Mouse (Mus musculus) embryonic facial prominence, embryonic 13.5 days (tissue): Measurements from ENCODE around the gene Slc35b2. TPM values are rescaled to one million over a fixed set of nuclear protein-coding genes. Genes with fewer than 3 reads are reported as not detected.
A peak's percentile ranks its signal among the peaks of the same experiment; 100 is the strongest.

ENCODE experiments used
- ATAC-seq: fragments of 200-750 bp; cut with Nextera tagmentation; 2 replicates; pipeline ENCODE4 v1.8.0; 2017; ENCODE audit warnings: low read depth; ENCODE audit not compliant: insufficient number of reproducible peaks, insufficient read depth, low FRiP score, low TSS enrichment
- H3K27ac ChIP-seq: fragments of 300-500 bp; sonication (generic); 2 replicates; pipeline ENCODE4 v1.5.1; 2015; ENCODE audit warnings: moderate library complexity, mild to moderate bottlenecking, inconsistent platforms
- H3K27me3 ChIP-seq: fragments of 300-500 bp; sonication (generic); 2 replicates; pipeline ENCODE4 v1.6.1; 2015; ENCODE audit warnings: mild to moderate bottlenecking, inconsistent platforms
- H3K36me3 ChIP-seq: fragments of 300-500 bp; sonication (generic); 2 replicates; pipeline ENCODE4 v1.6.1; 2015; ENCODE audit warnings: mild to moderate bottlenecking, inconsistent platforms
- H3K4me1 ChIP-seq: fragments of 300-500 bp; sonication (generic); 2 replicates; pipeline ENCODE4 v1.6.1; 2015; ENCODE audit warnings: inconsistent platforms
- H3K4me2 ChIP-seq: fragments of 300-500 bp; sonication (generic); 2 replicates; pipeline ENCODE4 v1.6.1; 2015; ENCODE audit warnings: moderate library complexity, mild to moderate bottlenecking, inconsistent platforms
- H3K4me3 ChIP-seq: fragments of 300-500 bp; sonication (generic); 2 replicates; pipeline ENCODE4 v1.5.1; 2015; ENCODE audit warnings: mild to moderate bottlenecking, inconsistent platforms
- H3K9ac ChIP-seq: fragments of 300-500 bp; sonication (generic); 2 replicates; pipeline ENCODE4 v1.6.1; 2015; ENCODE audit warnings: mild to moderate bottlenecking, inconsistent platforms
- H3K9me3 ChIP-seq: fragments of 300-500 bp; sonication (generic); 2 replicates; pipeline ENCODE4 v1.6.1; 2016; ENCODE audit warnings: inconsistent platforms
- WGBS: fragments of 180-500 bp; shearing (Covaris S2); methylation state at CpG from one replicate; pipeline ENCODE4 v1.1.7; 2015; ENCODE audit warnings: mixed read lengths; 5-methylcytosine and 5-hydroxymethylcytosine counted together
- polyA plus RNA-seq: library from polyadenylated mRNA; unstranded; fragments of >200 nt; fragmentation: Nextera tagmentation; extraction: Ambion mirVana; gene quantifications from 2 replicates; pipeline ENCODE4 v1.2.1, GENCODE M21; 2015

Slc35b2 gene
- polyA plus RNA-seq, 1 experiment from 2014 or later: 122 TPM

DNA sequence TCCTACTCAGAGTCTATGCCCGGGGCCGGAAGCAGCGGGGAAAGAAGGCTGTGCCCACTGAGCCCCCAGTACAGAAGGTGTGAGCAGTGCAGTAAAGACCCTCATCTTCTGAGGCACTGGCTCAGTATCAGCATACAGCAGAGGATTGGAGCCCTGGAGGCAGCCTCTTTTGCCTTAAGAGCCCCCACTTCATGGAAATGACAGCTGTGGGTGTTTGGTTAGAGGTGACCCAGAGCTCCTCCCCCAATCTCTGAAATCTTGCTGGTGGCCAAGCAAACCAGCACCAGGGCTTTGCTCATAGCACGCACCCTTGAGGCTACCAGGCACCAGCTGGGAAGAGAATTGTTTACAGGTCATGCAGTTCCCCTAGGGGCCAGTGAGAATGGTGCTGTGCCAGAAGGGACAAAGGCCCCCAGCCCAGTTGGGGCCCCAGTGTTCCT is 3.5 kb downstream of the Slc35b2 start:
- no peak overlapping the region for H3K27ac ChIP-seq
- no peaks in the 10 kb centered on the region for H3K27me3 ChIP-seq
- ATAC-seq: no peak
- no peaks in the 10 kb centered on the region for H3K9me3 ChIP-seq
- no peak overlapping the region for H3K4me3 ChIP-seq
- H3K4me1 ChIP-seq: peaks cover 52% of the 10 kb centered on the region
- 31% methylated on average over 4 of the region's 4 CpGs for WGBS
- 0 out of 2 replicates have a peak overlapping the region, but pooled peaks have one; percentile 27 for H3K9ac ChIP-seq
- H3K4me2 ChIP-seq: no peak overlapping the region
- H3K36me3 ChIP-seq: peaks cover 70% of the 10 kb centered on the region

DNA sequence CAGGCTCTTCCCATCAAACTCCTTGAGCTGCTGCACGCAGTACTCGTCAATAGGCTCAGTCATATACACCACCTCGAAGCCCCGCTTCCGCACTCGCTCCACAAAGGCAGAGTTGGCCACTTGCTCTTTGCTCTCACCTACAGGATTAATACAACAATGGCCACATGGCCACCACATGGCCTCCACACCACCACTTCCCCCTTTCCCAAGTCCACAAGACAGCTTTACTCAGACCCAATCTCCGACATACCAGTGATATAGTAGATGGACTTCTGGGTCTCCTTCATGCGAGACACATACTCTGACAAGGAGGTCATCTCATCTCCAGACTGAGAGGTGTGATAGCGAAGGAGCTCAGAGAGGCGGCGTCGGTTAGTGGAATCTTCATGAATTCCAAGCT is 5.3 kb downstream of the Slc35b2 start:
- no peak for ATAC-seq
- H3K27me3 ChIP-seq: no peaks in the 10 kb centered on the region
- H3K36me3 ChIP-seq: peaks cover 70% of the 10 kb centered on the region
- H3K9me3 ChIP-seq: no peaks in the 10 kb centered on the region
- no peak overlapping the region for H3K4me2 ChIP-seq
- 83% methylated on average over 12 of the region's 12 CpGs for WGBS
- no peak overlapping the region for H3K27ac ChIP-seq
- H3K4me3 ChIP-seq: no peak overlapping the region
- H3K9ac ChIP-seq: no peak overlapping the region
- H3K4me1 ChIP-seq: peaks cover 49% of the 10 kb centered on the region

DNA sequence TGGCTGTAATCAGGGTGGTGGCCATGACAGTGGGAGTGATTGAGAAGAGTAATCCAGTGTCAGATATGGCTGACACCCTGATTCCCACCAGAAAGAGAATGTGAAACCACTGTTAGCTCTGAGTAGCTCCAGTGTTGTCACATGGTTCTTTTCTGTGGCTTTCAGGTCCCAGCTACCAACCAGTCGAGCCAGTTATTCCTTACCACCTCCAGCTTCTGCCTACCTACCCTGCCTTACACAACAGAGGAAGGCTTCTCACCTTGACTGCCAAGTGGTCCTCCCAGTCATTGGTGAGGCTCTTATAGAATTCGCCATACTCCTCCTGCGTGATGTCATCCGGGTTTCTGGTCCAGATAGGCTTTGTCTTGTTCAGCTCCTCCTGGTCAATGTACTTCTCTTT is 6.3 kb downstream of the Slc35b2 start:
- peak overlapping the region; percentile 22; the same call in 1 of the 2 replicates for H3K9ac ChIP-seq
- peaks cover 69% of the 10 kb centered on the region for H3K36me3 ChIP-seq
- no peak for ATAC-seq
- H3K4me2 ChIP-seq: no peak overlapping the region
- peak overlapping the region; percentile 3; the same call in 1 of the 2 replicates for H3K4me3 ChIP-seq
- WGBS: 81% methylated on average over 4 of the region's 4 CpGs
- H3K4me1 ChIP-seq: peaks cover 51% of the 10 kb centered on the region
- no peaks in the 10 kb centered on the region for H3K27me3 ChIP-seq
- no peak overlapping the region for H3K27ac ChIP-seq
- H3K9me3 ChIP-seq: no peaks in the 10 kb centered on the region

DNA sequence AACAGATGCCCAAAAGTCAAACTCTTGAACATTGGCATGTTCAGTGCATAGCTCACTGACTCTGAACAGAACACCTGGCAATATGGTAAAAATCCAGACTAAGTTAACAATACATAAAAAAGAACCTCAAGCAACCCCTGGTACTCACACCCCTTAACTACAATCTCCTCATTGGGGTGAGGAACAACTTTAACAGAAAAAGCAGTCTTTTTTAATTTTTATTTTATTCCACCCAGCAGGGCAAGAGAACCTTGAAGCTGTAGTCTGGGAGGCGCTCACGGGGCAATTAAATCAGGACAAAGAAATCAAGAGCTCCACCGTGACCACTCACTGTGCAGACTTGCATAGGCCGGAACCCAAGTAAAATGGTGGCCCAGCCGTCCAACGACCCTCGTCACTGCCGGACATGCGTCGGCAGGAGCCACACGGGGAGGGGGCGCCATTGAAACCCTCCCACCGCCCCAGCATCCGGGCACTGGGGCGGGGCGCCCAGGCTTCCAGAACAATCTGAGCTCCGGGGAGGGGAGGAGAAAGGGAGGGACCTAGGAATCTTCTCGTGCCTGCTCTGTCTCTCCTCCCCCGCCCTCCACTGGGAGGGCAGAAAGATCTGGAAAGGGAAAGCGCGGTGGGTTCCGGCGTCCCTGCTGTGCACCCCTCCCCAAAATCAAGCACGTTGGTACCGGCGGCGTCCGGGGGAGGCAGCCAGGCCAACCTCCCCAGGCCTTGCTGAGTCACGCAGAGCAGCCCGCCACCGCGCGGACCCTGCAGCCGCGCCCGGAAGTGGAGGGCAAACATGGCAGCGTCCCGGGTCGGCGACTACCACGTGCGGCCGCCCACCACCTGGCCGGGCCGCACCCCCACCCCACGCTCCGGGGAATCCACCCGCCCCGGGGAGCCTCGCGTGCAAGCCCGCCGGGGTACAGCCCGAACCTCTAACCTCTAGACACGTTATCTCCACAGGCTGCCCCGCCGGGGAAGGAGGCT is 8.7 kb downstream of the Slc35b2 start:
- no peaks in the 10 kb centered on the region for H3K9me3 ChIP-seq
- peaks cover 30% of the 10 kb centered on the region for H3K4me1 ChIP-seq
- peak overlapping the region; percentile 100 for H3K9ac ChIP-seq
- peak overlapping the region; percentile 98 for H3K27ac ChIP-seq
- under 1% methylated on average over 57 of the region's 57 CpGs for WGBS
- H3K4me3 ChIP-seq: peak overlapping the region; percentile 99
- H3K27me3 ChIP-seq: no peaks in the 10 kb centered on the region
- H3K36me3 ChIP-seq: peaks cover 46% of the 10 kb centered on the region
- H3K4me2 ChIP-seq: peak overlapping the region; percentile 82
- ATAC-seq: peak; percentile 48

DNA sequence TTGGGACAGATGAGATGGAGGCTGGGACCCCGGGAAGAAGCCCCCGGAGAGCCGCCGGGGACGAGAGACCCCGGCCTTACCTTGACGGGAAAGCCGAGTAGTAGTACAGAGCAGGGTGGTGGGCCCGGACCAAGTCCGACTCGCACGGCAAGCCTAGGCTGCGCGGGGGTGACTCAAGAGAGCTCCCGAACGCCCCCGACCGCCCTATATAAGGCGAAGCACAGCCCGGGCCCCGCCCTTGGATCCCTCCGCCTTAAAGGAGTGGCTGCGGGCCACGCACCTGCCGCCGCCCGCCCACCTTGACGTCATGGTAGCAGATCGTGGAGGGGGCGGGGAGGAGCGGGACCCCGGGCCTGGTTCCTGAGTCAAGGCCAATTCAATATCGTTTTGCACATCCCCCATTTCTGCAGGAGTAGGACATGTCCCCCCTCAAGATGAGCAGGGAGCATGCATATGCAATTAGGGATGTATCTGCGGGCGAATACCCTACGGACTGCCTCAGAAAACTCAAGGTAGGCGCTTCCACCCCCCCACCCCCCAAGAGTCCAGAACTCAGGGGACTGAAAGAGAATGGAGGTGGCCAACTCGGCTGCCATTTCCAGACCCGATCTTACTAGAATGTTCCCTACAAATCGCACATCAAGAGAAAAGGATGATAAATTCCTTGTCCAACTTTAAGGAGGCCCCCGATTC is 9.6 kb downstream of the Slc35b2 start, which contains the start of gene Hsp90ab1:
Gene Hsp90ab1, minus strand, starts transcription at position 185 of the 693 bp plus-strand sequence.
- H3K36me3 ChIP-seq: peaks cover 37% of the 10 kb centered on the region
- WGBS: under 1% methylated on average over 41 of the region's 41 CpGs
- peaks cover 28% of the 10 kb centered on the region for H3K4me1 ChIP-seq
- peak within 1 kb of the TSS; percentile 99 for H3K4me3 ChIP-seq
- H3K27ac ChIP-seq: peak within 1 kb of the TSS; percentile 98
- no peaks in the 10 kb centered on the region for H3K9me3 ChIP-seq
- peak within 1 kb of the TSS; percentile 100 for H3K9ac ChIP-seq
- H3K27me3 ChIP-seq: no peaks in the 10 kb centered on the region
- peak within 1 kb of the TSS; percentile 82 for H3K4me2 ChIP-seq
- peak; percentile 85 for ATAC-seq

DNA sequence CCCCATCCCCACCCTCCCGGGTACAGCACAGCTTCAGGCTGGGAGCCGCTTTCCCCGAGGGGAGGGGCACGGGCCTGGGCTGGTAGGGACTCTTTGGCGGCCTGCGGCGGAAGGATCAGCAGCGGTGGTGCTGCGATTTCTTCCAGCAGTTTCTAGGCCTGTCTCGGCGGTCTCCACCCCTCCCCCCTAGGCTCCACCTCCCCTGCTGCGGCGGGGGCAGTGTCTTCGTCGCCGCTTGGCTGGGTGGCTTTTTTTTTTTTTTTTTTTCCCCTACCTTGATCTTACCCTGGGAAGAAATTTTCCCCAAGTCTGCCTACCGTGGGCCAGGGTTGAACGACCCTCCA is 10.1 kb downstream of the Slc35b2 start:
- Histone ChIP-seq H3K4me2 (peak overlapping the region; percentile 82), H3K27ac (peak overlapping the region; percentile 98), H3K9ac (peak overlapping the region; percentile 100), H3K4me3 (peak overlapping the region; percentile 99), H3K27me3 (no peaks in the 10 kb centered on the region), H3K36me3 (peaks cover 32% of the 10 kb centered on the region), H3K9me3 (no peaks in the 10 kb centered on the region), H3K4me1 (peaks cover 28% of the 10 kb centered on the region)
- ATAC-seq: peak; percentile 54
- WGBS: under 1% methylated on average over 18 of the region's 18 CpGs

DNA sequence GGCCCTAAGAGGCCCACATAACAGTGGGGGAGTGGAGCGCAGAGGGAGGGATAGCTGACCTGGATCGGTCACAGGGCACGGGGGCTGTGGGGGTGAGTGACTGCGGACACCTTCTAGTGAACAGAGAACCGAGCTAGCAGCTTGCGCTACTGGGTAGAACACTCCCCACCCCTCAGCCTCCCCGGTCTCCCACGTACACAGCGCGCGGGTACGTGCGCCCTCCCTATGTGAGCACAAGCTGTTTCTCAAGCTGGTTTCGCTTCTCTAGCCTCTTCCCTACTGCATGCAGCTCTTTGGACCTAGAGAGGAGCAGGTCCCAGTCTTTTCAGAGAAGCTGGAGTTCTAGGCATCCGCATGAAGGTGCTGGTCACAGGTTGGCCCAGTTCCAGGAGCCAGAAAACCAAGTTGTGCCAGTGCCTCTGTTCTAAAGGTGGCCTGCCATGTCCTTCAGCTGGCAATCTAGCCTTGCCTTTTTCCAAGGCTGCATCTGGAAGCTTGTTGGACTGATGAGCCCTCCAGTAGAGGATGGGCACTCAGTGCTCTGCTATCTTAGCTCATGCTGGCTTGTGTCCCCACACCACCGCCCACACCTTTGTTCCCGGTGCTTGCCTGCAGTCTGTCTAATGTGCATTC is 10.6 kb downstream of the Slc35b2 start:
- Histone ChIP-seq H3K4me2 (peak overlapping the region; percentile 82), H3K9me3 (no peaks in the 10 kb centered on the region), H3K4me1 (peaks cover 28% of the 10 kb centered on the region), H3K4me3 (peak overlapping the region; percentile 99), H3K27ac (peak overlapping the region; percentile 98), H3K27me3 (no peaks in the 10 kb centered on the region), H3K9ac (peak overlapping the region; percentile 100), H3K36me3 (peaks cover 27% of the 10 kb centered on the region)
- 3% methylated on average over 17 of the region's 17 CpGs for WGBS
- ATAC-seq: peak; percentile 39

DNA sequence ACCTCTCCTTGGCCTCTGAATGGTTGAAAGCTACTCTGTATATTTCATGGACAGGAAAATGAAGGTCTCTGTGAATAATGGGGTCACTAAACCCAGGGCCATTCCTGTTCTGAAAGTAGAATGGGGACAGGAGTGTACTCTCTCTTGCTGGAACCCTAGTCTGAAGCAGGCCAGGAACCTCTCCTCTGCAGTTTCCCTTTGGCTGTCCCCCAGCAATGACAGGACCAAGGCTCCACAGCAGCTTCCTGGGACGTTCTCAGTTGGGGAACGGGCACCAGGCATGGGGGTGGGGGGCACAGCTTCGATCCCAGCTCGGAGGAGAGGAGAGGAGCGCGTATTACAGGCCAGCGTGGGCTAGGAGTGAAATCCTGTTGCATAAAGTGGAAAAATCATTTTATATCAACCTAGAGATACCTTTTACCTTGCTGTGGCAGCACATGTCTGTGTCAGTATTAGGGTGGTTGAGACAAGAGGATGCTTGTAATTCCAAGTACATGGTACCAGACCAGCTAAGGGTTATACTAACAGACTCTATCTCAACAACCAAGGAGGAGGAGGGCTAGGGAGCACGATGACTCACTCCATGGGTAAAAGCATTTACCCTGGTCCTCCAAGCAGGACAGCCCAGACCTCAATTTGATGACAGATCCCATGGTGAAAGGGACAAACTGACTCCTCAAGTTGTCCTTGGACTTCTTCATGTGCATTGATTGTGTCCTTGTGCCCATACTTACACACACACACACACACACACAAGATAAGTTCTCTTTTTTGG is 11.6 kb downstream of the Slc35b2 start:
- H3K4me3 ChIP-seq: no peak overlapping the region
- no peak for ATAC-seq
- no peak overlapping the region for H3K9ac ChIP-seq
- peaks cover 25% of the 10 kb centered on the region for H3K4me1 ChIP-seq
- no peaks in the 10 kb centered on the region for H3K9me3 ChIP-seq
- peaks cover 16% of the 10 kb centered on the region for H3K36me3 ChIP-seq
- H3K4me2 ChIP-seq: no peak overlapping the region
- H3K27me3 ChIP-seq: no peaks in the 10 kb centered on the region
- peak overlapping the region; percentile 98; the same call in 1 of the 2 replicates for H3K27ac ChIP-seq
- WGBS: 87% methylated on average over 8 of the region's 8 CpGs

DNA sequence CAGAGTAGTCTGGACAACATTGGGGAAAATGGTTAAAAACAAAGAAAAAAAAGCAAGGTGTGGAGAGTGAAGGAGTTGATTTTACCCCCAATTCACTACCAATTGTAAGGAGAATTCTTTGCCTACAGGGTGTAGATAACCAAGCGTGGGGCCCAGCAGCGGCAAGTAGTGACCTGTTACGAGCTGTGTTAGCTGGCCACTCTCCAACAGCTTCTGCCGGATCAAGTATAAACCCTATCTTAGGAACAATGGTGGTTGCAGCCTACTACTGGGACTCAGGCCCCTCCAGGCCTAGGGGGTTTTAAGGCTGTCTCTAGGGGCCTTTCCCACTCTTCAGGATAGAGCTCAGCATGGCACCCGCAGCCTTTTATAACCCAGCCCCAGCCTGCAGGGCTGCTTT is 14.6 kb downstream of the Slc35b2 start:
- Histone ChIP-seq H3K9ac (no peak overlapping the region), H3K9me3 (no peaks in the 10 kb centered on the region), H3K4me2 (no peak overlapping the region), H3K27ac (peak overlapping the region; percentile 62), H3K27me3 (no peaks in the 10 kb centered on the region), H3K36me3 (no peaks in the 10 kb centered on the region), H3K4me3 (no peak overlapping the region), H3K4me1 (peaks cover 19% of the 10 kb centered on the region)
- 54% methylated on average over 5 of the region's 5 CpGs for WGBS
- ATAC-seq: no peak

DNA sequence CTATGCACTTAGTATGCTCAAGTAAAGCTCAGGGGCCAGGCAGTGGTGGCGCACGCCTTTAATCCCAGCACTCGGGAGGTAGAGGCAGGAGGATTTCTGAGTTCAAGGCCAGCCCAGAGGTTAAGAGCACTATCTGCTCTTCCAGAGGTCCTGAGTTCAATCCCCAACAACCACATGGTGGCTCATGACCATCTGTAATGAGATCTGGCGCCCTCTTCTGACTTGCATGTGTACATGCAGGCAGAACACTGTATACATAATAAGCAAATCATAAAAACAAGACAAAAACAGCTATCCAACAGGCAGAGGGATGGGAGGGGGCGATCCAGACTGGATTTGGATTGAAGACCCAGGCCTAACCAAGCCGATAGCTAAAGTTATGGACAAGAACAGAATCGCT is 15.2 kb downstream of the Slc35b2 start:
- peak overlapping the region; percentile 62 for H3K27ac ChIP-seq
- no peaks in the 10 kb centered on the region for H3K27me3 ChIP-seq
- no peak overlapping the region for H3K4me2 ChIP-seq
- no peak overlapping the region for H3K9ac ChIP-seq
- H3K9me3 ChIP-seq: no peaks in the 10 kb centered on the region
- peaks cover 19% of the 10 kb centered on the region for H3K4me1 ChIP-seq
- H3K4me3 ChIP-seq: no peak overlapping the region
- ATAC-seq: no peak
- WGBS: 74% methylated on average over 7 of the region's 7 CpGs
- H3K36me3 ChIP-seq: no peaks in the 10 kb centered on the region

DNA sequence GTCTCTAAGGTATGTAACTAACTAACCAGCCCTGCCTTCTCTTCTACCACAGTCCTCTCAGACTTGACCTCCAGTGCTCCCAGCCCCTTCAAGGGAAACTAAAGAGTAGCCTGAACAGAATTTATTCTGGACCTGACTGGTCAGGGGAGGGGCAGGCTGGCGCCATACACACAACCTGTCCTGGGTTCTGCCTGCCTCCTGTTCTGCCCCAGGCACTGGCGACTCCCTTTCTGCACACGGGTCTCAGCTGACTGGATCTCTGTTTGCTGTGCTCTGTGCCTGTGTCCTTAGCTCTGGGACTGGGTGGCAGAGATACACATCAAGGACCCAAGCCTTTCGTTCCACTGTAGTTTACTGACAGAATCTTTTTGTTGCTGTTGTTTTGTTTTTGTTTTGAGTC is 15.9 kb downstream of the Slc35b2 start:
- Histone ChIP-seq H3K36me3 (no peaks in the 10 kb centered on the region), H3K9me3 (no peaks in the 10 kb centered on the region), H3K4me2 (no peak overlapping the region), H3K4me1 (peaks cover 19% of the 10 kb centered on the region), H3K27ac (no peak overlapping the region), H3K9ac (no peak overlapping the region), H3K27me3 (no peaks in the 10 kb centered on the region), H3K4me3 (no peak overlapping the region)
- ATAC-seq: no peak
- WGBS: 68% methylated on average over 4 of the region's 4 CpGs
